Mouse (Mus musculus): Measurements from ENCODE around the gene Pitx2. TPM values are rescaled to one million over a fixed set of nuclear protein-coding genes. Genes with fewer than 3 reads are reported as not detected.

Gene Pitx2
- polyA plus RNA-seq, 1 experiment from 2014 or later, result 26.9 TPM

- ATAC-seq (replicated peaks; ENCODE audit: extremely low read depth, insufficient read depth, low FRiP score), result no peak; the same call in 1 of the 2 replicates
- H3K4me3 ChIP-seq (ENCODE audit: low read length), result no peak overlapping the region
- no peaks in the 10 kb centered on the region for H3K4me1 ChIP-seq (ENCODE audit: control insufficient read depth, insufficient read depth, low read length)
- H3K4me2 ChIP-seq (ENCODE audit: low read depth, low read length), result no peak overlapping the region
- no peak overlapping the region for H3K9ac ChIP-seq (ENCODE audit: low read length)
- H3K27ac ChIP-seq (ENCODE audit: low read length), result no peak overlapping the region
- H3K36me3 ChIP-seq (ENCODE audit: control insufficient read depth, insufficient read depth), result no peaks in the 10 kb centered on the region
- WGBS, result 77% methylated on average over 7 of the region's 7 CpGs
- no peaks in the 10 kb centered on the region for H3K27me3 ChIP-seq (ENCODE audit: control insufficient read depth, insufficient read depth, low read length)
- no peaks in the 10 kb centered on the region for H3K9me3 ChIP-seq (replicated peaks; ENCODE audit: control insufficient read depth, low read length)
Observed at GRCm38 (mm10) chr3:129170416-129170815, 29.3 kb upstream of the Pitx2 start.

GRCm38 (mm10) chr3:129171789-129172188 is 27.9 kb upstream of the Pitx2 start:
- ATAC-seq (replicated peaks; ENCODE audit: extremely low read depth, insufficient read depth, low FRiP score), result no peak
- H3K9ac ChIP-seq (ENCODE audit: low read length), result no peak overlapping the region
- no peak overlapping the region for H3K4me3 ChIP-seq (ENCODE audit: low read length)
- H3K27me3 ChIP-seq (ENCODE audit: control insufficient read depth, insufficient read depth, low read length), result no peaks in the 10 kb centered on the region
- 94% methylated on average over 4 of the region's 4 CpGs for WGBS
- no peaks in the 10 kb centered on the region for H3K36me3 ChIP-seq (ENCODE audit: control insufficient read depth, insufficient read depth)
- H3K27ac ChIP-seq (ENCODE audit: low read length), result no peak overlapping the region
- no peaks in the 10 kb centered on the region for H3K4me1 ChIP-seq (ENCODE audit: control insufficient read depth, insufficient read depth, low read length)
- no peaks in the 10 kb centered on the region for H3K9me3 ChIP-seq (replicated peaks; ENCODE audit: control insufficient read depth, low read length)
- H3K4me2 ChIP-seq (ENCODE audit: low read depth, low read length), result no peak overlapping the region

GRCm38 (mm10) chr3:129194436-129194835 is 5.2 kb upstream of the Pitx2 start:
- Histone ChIP-seq H3K4me3 (ENCODE audit: low read length) (no peak overlapping the region), H3K4me1 (ENCODE audit: control insufficient read depth, insufficient read depth, low read length) (no peaks in the 10 kb centered on the region; the same call in 1 of the 2 replicates), H3K4me2 (ENCODE audit: low read depth, low read length) (no peak overlapping the region), H3K9ac (ENCODE audit: low read length) (no peak overlapping the region), H3K27me3 (ENCODE audit: control insufficient read depth, insufficient read depth, low read length) (peaks cover 62% of the 10 kb centered on the region), H3K9me3 (replicated peaks; ENCODE audit: control insufficient read depth, low read length) (no peaks in the 10 kb centered on the region), H3K27ac (ENCODE audit: low read length) (no peak overlapping the region), H3K36me3 (ENCODE audit: control insufficient read depth, insufficient read depth) (no peaks in the 10 kb centered on the region)
- no peak for ATAC-seq (replicated peaks; ENCODE audit: extremely low read depth, insufficient read depth, low FRiP score)
- 10% methylated on average over 12 of the region's 12 CpGs for WGBS

- Histone ChIP-seq H3K27ac (ENCODE audit: low read length) (no peak overlapping the region), H3K4me3 (ENCODE audit: low read length) (no peak overlapping the region), H3K9me3 (replicated peaks; ENCODE audit: control insufficient read depth, low read length) (no peaks in the 10 kb centered on the region), H3K27me3 (ENCODE audit: control insufficient read depth, insufficient read depth, low read length) (peaks cover 68% of the 10 kb centered on the region), H3K9ac (ENCODE audit: low read length) (no peak overlapping the region), H3K4me1 (ENCODE audit: control insufficient read depth, insufficient read depth, low read length) (peaks cover 2% of the 10 kb centered on the region; the same call in 1 of the 2 replicates), H3K4me2 (ENCODE audit: low read depth, low read length) (no peak overlapping the region), H3K36me3 (ENCODE audit: control insufficient read depth, insufficient read depth) (no peaks in the 10 kb centered on the region)
- 5% methylated on average over 16 of the region's 16 CpGs for WGBS
- no peak for ATAC-seq (replicated peaks; ENCODE audit: extremely low read depth, insufficient read depth, low FRiP score)
Observed at GRCm38 (mm10) chr3:129195036-129195435, 4.6 kb upstream of the Pitx2 start.

- 6% methylated on average over 12 of the region's 12 CpGs for WGBS
- no peak overlapping the region for H3K9ac ChIP-seq (ENCODE audit: low read length)
- H3K4me2 ChIP-seq (ENCODE audit: low read depth, low read length), result no peak overlapping the region
- H3K27ac ChIP-seq (ENCODE audit: low read length), result no peak overlapping the region
- no peak overlapping the region for H3K4me3 ChIP-seq (ENCODE audit: low read length)
- H3K9me3 ChIP-seq (replicated peaks; ENCODE audit: control insufficient read depth, low read length), result no peaks in the 10 kb centered on the region
- no peaks in the 10 kb centered on the region for H3K36me3 ChIP-seq (ENCODE audit: control insufficient read depth, insufficient read depth)
- ATAC-seq (replicated peaks; ENCODE audit: extremely low read depth, insufficient read depth, low FRiP score), result no peak
- peaks cover 72% of the 10 kb centered on the region for H3K27me3 ChIP-seq (ENCODE audit: control insufficient read depth, insufficient read depth, low read length)
- H3K4me1 ChIP-seq (ENCODE audit: control insufficient read depth, insufficient read depth, low read length), result peaks cover 2% of the 10 kb centered on the region; the same call in 1 of the 2 replicates
Observed at GRCm38 (mm10) chr3:129195816-129196549, 3.7 kb upstream of the Pitx2 start.

GRCm38 (mm10) chr3:129196550-129196919 is 3.1 kb upstream of the Pitx2 start:
- peaks cover 74% of the 10 kb centered on the region for H3K27me3 ChIP-seq (ENCODE audit: control insufficient read depth, insufficient read depth, low read length)
- no peak overlapping the region for H3K9ac ChIP-seq (ENCODE audit: low read length)
- H3K36me3 ChIP-seq (ENCODE audit: control insufficient read depth, insufficient read depth), result no peaks in the 10 kb centered on the region
- ATAC-seq (replicated peaks; ENCODE audit: extremely low read depth, insufficient read depth, low FRiP score), result no peak
- WGBS, result 3% methylated on average over 10 of the region's 10 CpGs
- H3K27ac ChIP-seq (ENCODE audit: low read length), result no peak overlapping the region
- no peak overlapping the region for H3K4me3 ChIP-seq (ENCODE audit: low read length)
- H3K9me3 ChIP-seq (replicated peaks; ENCODE audit: control insufficient read depth, low read length), result no peaks in the 10 kb centered on the region
- H3K4me2 ChIP-seq (ENCODE audit: low read depth, low read length), result no peak overlapping the region
- peaks cover 2% of the 10 kb centered on the region; the same call in 1 of the 2 replicates for H3K4me1 ChIP-seq (ENCODE audit: control insufficient read depth, insufficient read depth, low read length)

- Histone ChIP-seq H3K27me3 (ENCODE audit: control insufficient read depth, insufficient read depth, low read length) (peaks cover 74% of the 10 kb centered on the region), H3K4me1 (ENCODE audit: control insufficient read depth, insufficient read depth, low read length) (peaks cover 2% of the 10 kb centered on the region; the same call in 1 of the 2 replicates), H3K36me3 (ENCODE audit: control insufficient read depth, insufficient read depth) (no peaks in the 10 kb centered on the region), H3K9me3 (replicated peaks; ENCODE audit: control insufficient read depth, low read length) (no peaks in the 10 kb centered on the region), H3K9ac (ENCODE audit: low read length) (no peak overlapping the region), H3K4me2 (ENCODE audit: low read depth, low read length) (no peak overlapping the region), H3K4me3 (ENCODE audit: low read length) (peak overlapping the region; percentile 29), H3K27ac (ENCODE audit: low read length) (no peak overlapping the region)
- 1% methylated on average over 13 of the region's 13 CpGs for WGBS
- no peak for ATAC-seq (replicated peaks; ENCODE audit: extremely low read depth, insufficient read depth, low FRiP score)
Observed at GRCm38 (mm10) chr3:129197035-129197434, 2.6 kb upstream of the Pitx2 start.

GRCm38 (mm10) chr3:129197786-129198626 is 1.7 kb upstream of the Pitx2 start:
- H3K36me3 ChIP-seq (ENCODE audit: control insufficient read depth, insufficient read depth), result no peaks in the 10 kb centered on the region
- no peak overlapping the region for H3K4me3 ChIP-seq (ENCODE audit: low read length)
- H3K27me3 ChIP-seq (ENCODE audit: control insufficient read depth, insufficient read depth, low read length), result peaks cover 75% of the 10 kb centered on the region
- H3K27ac ChIP-seq (ENCODE audit: low read length), result no peak overlapping the region
- H3K9ac ChIP-seq (ENCODE audit: low read length), result no peak overlapping the region
- peaks cover 2% of the 10 kb centered on the region; the same call in 1 of the 2 replicates for H3K4me1 ChIP-seq (ENCODE audit: control insufficient read depth, insufficient read depth, low read length)
- no peaks in the 10 kb centered on the region for H3K9me3 ChIP-seq (replicated peaks; ENCODE audit: control insufficient read depth, low read length)
- no peak for ATAC-seq (replicated peaks; ENCODE audit: extremely low read depth, insufficient read depth, low FRiP score)
- no peak overlapping the region for H3K4me2 ChIP-seq (ENCODE audit: low read depth, low read length)
- 6% methylated on average over 16 of the region's 16 CpGs for WGBS

- no peak overlapping the region for H3K27ac ChIP-seq (ENCODE audit: low read length)
- H3K9ac ChIP-seq (ENCODE audit: low read length), result no peak overlapping the region
- no peaks in the 10 kb centered on the region for H3K9me3 ChIP-seq (replicated peaks; ENCODE audit: control insufficient read depth, low read length)
- 5% methylated on average over 11 of the region's 11 CpGs for WGBS
- H3K36me3 ChIP-seq (ENCODE audit: control insufficient read depth, insufficient read depth), result no peaks in the 10 kb centered on the region
- no peak overlapping the region for H3K4me3 ChIP-seq (ENCODE audit: low read length)
- no peak for ATAC-seq (replicated peaks; ENCODE audit: extremely low read depth, insufficient read depth, low FRiP score)
- H3K4me2 ChIP-seq (ENCODE audit: low read depth, low read length), result no peak overlapping the region
- H3K4me1 ChIP-seq (ENCODE audit: control insufficient read depth, insufficient read depth, low read length), result peaks cover 2% of the 10 kb centered on the region; the same call in 1 of the 2 replicates
- peaks cover 72% of the 10 kb centered on the region for H3K27me3 ChIP-seq (ENCODE audit: control insufficient read depth, insufficient read depth, low read length)
Observed at GRCm38 (mm10) chr3:129198627-129198903, 1.1 kb upstream of the Pitx2 start.
